13 mouse cellular contexts compared by ENCODE assay signal in the genomic region with DNA sequence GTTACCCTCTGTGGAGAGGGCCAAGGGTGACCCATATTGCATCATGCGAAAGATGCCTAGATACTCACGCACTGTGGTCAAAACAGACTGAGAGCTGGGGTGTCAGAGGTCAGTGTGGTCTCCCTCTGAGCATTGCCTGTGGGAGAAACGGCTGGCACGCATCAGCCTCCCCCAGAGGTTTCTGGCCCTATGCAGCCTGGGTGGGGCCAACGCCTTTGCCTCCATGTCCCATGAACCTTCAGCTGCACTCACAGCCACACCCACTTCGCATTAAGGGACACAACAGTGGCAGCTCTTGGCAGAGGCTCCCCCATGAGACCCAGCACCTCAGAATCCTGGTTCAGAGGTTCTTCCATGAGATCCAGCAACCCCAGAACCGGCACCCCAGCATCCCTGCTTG.
DNase-seq lines count a peak whose midpoint lies in the region; ATAC-seq and TF ChIP-seq lines count a peak whose summit lies in the region.
"Had no signal": no experiment of that assay in that cellular context is flagged by ENCODE, and none has a peak within 500 bp of the region (broad histone marks: within the 10 kb centered on the region; RNA-seq: fewer than 3 reads in every experiment).

No protein-coding gene starts in this region.

- TF ChIP-seq CTCF in lung, postnatal 0 days (IDR thresholded peaks at IDR 0.05), result no peak
- no peak for TF ChIP-seq CTCF in hindbrain, postnatal 0 days (IDR thresholded peaks at IDR 0.05; ENCODE audit: low read depth)

- DNase-seq in lung, postnatal 0 days (ENCODE audit: low spot score), result no peak
- no peak for DNase-seq in lung, postnatal 14 days
- no peak for DNase-seq in hindbrain, postnatal 0 days (ENCODE audit: low spot score)
- DNase-seq in urinary bladder, postnatal 25 days (ENCODE audit: low spot score), result no peak
- DNase-seq: cerebellum, adult 2 months; heart, postnatal 4 days; kidney, adult 18-20 months; liver, embryonic 13.5 days; right cerebral cortex, postnatal 14 days had no signal

- H3K4me1 ChIP-seq in lung, postnatal 0 days (ENCODE audit: insufficient read depth, low read depth, low read length), result peaks cover 3% of the 10 kb centered on the region; the same call in 1 of the 2 replicates
- H3K4me1 ChIP-seq in forebrain, embryonic 15.5 days, result peaks cover 45% of the 10 kb centered on the region
- peaks cover 17% of the 10 kb centered on the region; the same call in 1 of the 2 replicates for H3K4me1 ChIP-seq in hindbrain, postnatal 0 days (ENCODE audit: insufficient read depth, low read length)
- peaks cover 46% of the 10 kb centered on the region for H3K4me1 ChIP-seq in neural tube, embryonic 15.5 days

- WGBS in lung, postnatal 0 days, result 81% methylated on average over 7 of the region's 7 CpGs
- WGBS in forebrain, embryonic 15.5 days, result 85% methylated on average over 7 of the region's 7 CpGs
- WGBS in hindbrain, postnatal 0 days, result 86% methylated on average over 7 of the region's 7 CpGs
- 88% methylated on average over 7 of the region's 7 CpGs for WGBS in neural tube, embryonic 15.5 days

- no peaks in the 10 kb centered on the region for H3K27me3 ChIP-seq in lung, postnatal 0 days (replicated peaks; ENCODE audit: insufficient read depth, low read length)
- H3K27me3 ChIP-seq in forebrain, embryonic 15.5 days, result no peaks in the 10 kb centered on the region
- H3K27me3 ChIP-seq in hindbrain, postnatal 0 days (ENCODE audit: insufficient read depth, low read length), result no peaks in the 10 kb centered on the region
- H3K27me3 ChIP-seq in neural tube, embryonic 15.5 days (replicated peaks), result no peaks in the 10 kb centered on the region

- H3K9ac ChIP-seq in lung, postnatal 0 days (replicated peaks; ENCODE audit: low read depth), result no peak overlapping the region
- H3K9ac ChIP-seq in forebrain, embryonic 15.5 days (replicated peaks), result no peak overlapping the region
- no peak overlapping the region for H3K9ac ChIP-seq in hindbrain, postnatal 0 days (replicated peaks; ENCODE audit: low read length)
- no peak overlapping the region for H3K9ac ChIP-seq in neural tube, embryonic 15.5 days (replicated peaks)
- H3K9ac ChIP-seq: liver, embryonic 13.5 days had no signal

- H3K4me2 ChIP-seq in lung, postnatal 0 days (replicated peaks; ENCODE audit: low read depth, low read length), result no peak overlapping the region
- no peak overlapping the region for H3K4me2 ChIP-seq in forebrain, embryonic 15.5 days (replicated peaks)
- no peak overlapping the region for H3K4me2 ChIP-seq in hindbrain, postnatal 0 days (ENCODE audit: low read depth, low read length)
- H3K4me2 ChIP-seq in neural tube, embryonic 15.5 days, result no peak overlapping the region
- H3K4me2 ChIP-seq: heart, embryonic 11.5 days; liver, embryonic 13.5 days had no signal

- H3K27ac ChIP-seq in lung, postnatal 0 days (ENCODE audit: low read length), result no peak overlapping the region
- peak overlapping the region; percentile 88 for H3K27ac ChIP-seq in forebrain, embryonic 15.5 days (replicated peaks)
- peak overlapping the region; percentile 65; the same call in 1 of the 2 replicates for H3K27ac ChIP-seq in hindbrain, postnatal 0 days
- H3K27ac ChIP-seq in neural tube, embryonic 15.5 days (replicated peaks), result peak overlapping the region; percentile 64; the same call in 1 of the 2 replicates
- H3K27ac ChIP-seq: liver, embryonic 13.5 days had no signal

- H3K36me3 ChIP-seq in lung, postnatal 0 days (ENCODE audit: insufficient read depth, low read length), result no peaks in the 10 kb centered on the region
- no peaks in the 10 kb centered on the region for H3K36me3 ChIP-seq in forebrain, embryonic 15.5 days
- no peaks in the 10 kb centered on the region for H3K36me3 ChIP-seq in hindbrain, postnatal 0 days (ENCODE audit: insufficient read depth, low read length)
- H3K36me3 ChIP-seq in neural tube, embryonic 15.5 days, result no peaks in the 10 kb centered on the region
- H3K36me3 ChIP-seq: liver, embryonic 13.5 days had no signal

- ATAC-seq in lung, postnatal 0 days, result peak; percentile 14; the same call in 1 of the 2 replicates
- no peak for ATAC-seq in forebrain, embryonic 15.5 days (replicated peaks)
- ATAC-seq in hindbrain, postnatal 0 days, result no peak
- no peak for ATAC-seq in neural tube, embryonic 15.5 days (ENCODE audit: low FRiP score)
- no peak for ATAC-seq in erythroblast, adult 5-6 weeks (replicated peaks; ENCODE audit: low FRiP score, poor library complexity, severe bottlenecking)

- H3K4me3 ChIP-seq in lung, postnatal 0 days (ENCODE audit: low read depth, low read length), result no peak overlapping the region
- H3K4me3 ChIP-seq in forebrain, embryonic 15.5 days, result no peak overlapping the region
- H3K4me3 ChIP-seq in hindbrain, postnatal 0 days (ENCODE audit: low read length), result no peak overlapping the region
- no peak overlapping the region for H3K4me3 ChIP-seq in neural tube, embryonic 15.5 days (replicated peaks)
- H3K4me3 ChIP-seq: liver, embryonic 13.5 days had no signal

- no peak for TF ChIP-seq EP300 in lung, postnatal 0 days (IDR thresholded peaks at IDR 0.05)

- H3K9me3 ChIP-seq in lung, postnatal 0 days (ENCODE audit: low read length), result no peaks in the 10 kb centered on the region
- H3K9me3 ChIP-seq in forebrain, embryonic 15.5 days, result no peaks in the 10 kb centered on the region
- H3K9me3 ChIP-seq in hindbrain, postnatal 0 days (ENCODE audit: low read length), result no peaks in the 10 kb centered on the region
- no peaks in the 10 kb centered on the region for H3K9me3 ChIP-seq in neural tube, embryonic 15.5 days (replicated peaks)
- H3K9me3 ChIP-seq: liver, embryonic 13.5 days had no signal
